Mouse (Mus musculus) MEL (cell line): ENCODE measurements around the gene Pbxip1.

ENCODE experiments used
- BHLHE40 ChIP-seq: IDR thresholded peaks from 2 replicates; pipeline ENCODE4 v1.6.1; 2012; ENCODE audit warnings: low read depth, mild to moderate bottlenecking, inconsistent platforms, low read length, improper control_type of control experiment, borderline replicate concordance
- CHD1 ChIP-seq: IDR thresholded peaks from 2 replicates; pipeline ENCODE4 v1.6.1; 2012; ENCODE audit warnings: low read depth, mild to moderate bottlenecking, inconsistent platforms, low read length, improper control_type of control experiment
- CTCF ChIP-seq, 3 experiments: IDR thresholded peaks in 2 of 3; conservative IDR thresholded peaks in 1 of 3; 2 replicates each; pipeline ENCODE4 v1.5.1; 2011 to 2012; ENCODE audit warnings: low read length in 3 of 3, low read depth in 2 of 3, mild to moderate bottlenecking in 2 of 3, improper control_type of control experiment in 1 of 3, inconsistent platforms in 1 of 3, mixed read lengths in 1 of 3, moderate library complexity in 1 of 3; ENCODE audit not compliant: control insufficient read depth in 1 of 3, insufficient read depth in 1 of 3, poor library complexity in 1 of 3, severe bottlenecking in 1 of 3
- E2F4 ChIP-seq: IDR thresholded peaks from 2 replicates; pipeline ENCODE4 v1.6.1; 2011; ENCODE audit warnings: low read depth, low read length, improper control_type of control experiment, borderline replicate concordance
- HCFC1 ChIP-seq: IDR thresholded peaks from 2 replicates; pipeline ENCODE4 v1.6.1; 2012; ENCODE audit warnings: low read depth, mild to moderate bottlenecking, inconsistent platforms, low read length, improper control_type of control experiment, moderate library complexity
- MAFK ChIP-seq: IDR thresholded peaks from 2 replicates; pipeline ENCODE4 v1.6.1; 2011; ENCODE audit warnings: low read depth, mild to moderate bottlenecking, low read length, improper control_type of control experiment, borderline replicate concordance
- MAX ChIP-seq: IDR thresholded peaks from 2 replicates; pipeline ENCODE4 v1.6.1; 2011; ENCODE audit warnings: low read length, improper control_type of control experiment
- MAZ ChIP-seq: IDR thresholded peaks from 2 replicates; pipeline ENCODE4 v1.6.1; 2012; ENCODE audit warnings: low read depth, mild to moderate bottlenecking, inconsistent platforms, low read length, improper control_type of control experiment
- NRF1 ChIP-seq: IDR thresholded peaks from 2 replicates; pipeline ENCODE4 v1.6.1; 2014; ENCODE audit warnings: low read depth, mild to moderate bottlenecking, inconsistent platforms, low read length, improper control_type of control experiment, moderate library complexity; ENCODE audit not compliant: poor library complexity, insufficient read depth, severe bottlenecking
- POLR2A ChIP-seq, 2 experiments: IDR thresholded peaks; 2 replicates each; pipeline ENCODE4 v1.6.1; 2011 to 2012; ENCODE audit warnings: low read length in 2 of 2, mild to moderate bottlenecking in 2 of 2, control low read depth in 1 of 2, improper control_type of control experiment in 1 of 2, low read depth in 1 of 2, moderate library complexity in 1 of 2; ENCODE audit not compliant: control insufficient read depth in 1 of 2, insufficient read depth in 1 of 2, poor library complexity in 1 of 2
- USF1 ChIP-seq: IDR thresholded peaks from 2 replicates; pipeline ENCODE4 v1.6.1; 2014; ENCODE audit warnings: low read depth, mild to moderate bottlenecking, inconsistent platforms, low read length, improper control_type of control experiment, moderate library complexity
- USF2 ChIP-seq, 2 experiments: IDR thresholded peaks; 2 replicates each; pipeline ENCODE4 v1.6.1; 2011 to 2012; ENCODE audit warnings: improper control_type of control experiment in 2 of 2, low read length in 2 of 2, borderline replicate concordance in 1 of 2, inconsistent platforms in 1 of 2, low read depth in 1 of 2, mild to moderate bottlenecking in 1 of 2; ENCODE audit not compliant: insufficient read depth in 1 of 2
- ZMIZ1 ChIP-seq: IDR thresholded peaks from 2 replicates; pipeline ENCODE4 v1.6.1; 2012; ENCODE audit warnings: low read depth, mild to moderate bottlenecking, inconsistent platforms, low read length, improper control_type of control experiment, moderate library complexity

- TF ChIP-seq MAFK (no peak), CHD1 (no peak), MAZ (no peak; the same call in 1 of the 2 replicates), USF1 (no peak), CTCF (IDR thresholded peaks at IDR 0.05 in 2 of 3, conservative IDR thresholded peaks at IDR 0.05 in 1 of 3; ENCODE audit: control insufficient read depth in 1 of 3, insufficient read depth in 1 of 3, low read depth in 2 of 3, low read length in 3 of 3, poor library complexity in 1 of 3, severe bottlenecking in 1 of 3) (no peak), POLR2A (IDR thresholded peaks at IDR 0.05; ENCODE audit: control insufficient read depth in 1 of 2, insufficient read depth in 1 of 2, low read depth in 1 of 2, low read length in 2 of 2, poor library complexity in 1 of 2) (no peak), HCFC1 (no peak), MAX (0 out of 2 replicates have a peak, but pooled peaks have one; percentile 19), ZMIZ1 (no peak), E2F4 (no peak), NRF1 (no peak), USF2 (IDR thresholded peaks at IDR 0.05; ENCODE audit: borderline replicate concordance in 1 of 2, insufficient read depth in 1 of 2, low read depth in 1 of 2, low read length in 2 of 2) (no peak), BHLHE40 (no peak)
Measured at GRCm38 (mm10) chr3:89392871-89393311, 43.6 kb upstream of the Pbxip1 start.
